Mouse (Mus musculus) hindbrain, embryonic 10.5 days (tissue): Measurements from ENCODE around the gene Mpdz. TPM values are rescaled to one million over a fixed set of nuclear protein-coding genes. Genes with fewer than 3 reads are reported as not detected.
A peak's percentile ranks its signal among the peaks of the same experiment; 100 is the strongest.

Experiments used
- DNase-seq: peaks from one replicate; pipeline ENCODE4 v3.0.0-alpha.2; 2017; ENCODE audit warnings: low spot score
- H3K27ac ChIP-seq: fragments of 300-500 bp; sonication (generic); 2 replicates; pipeline ENCODE4 v1.5.1; 2016; ENCODE audit warnings: mild to moderate bottlenecking, moderate library complexity
- H3K27me3 ChIP-seq: fragments of 300-500 bp; sonication (generic); 2 replicates; pipeline ENCODE4 v1.6.1; 2016; ENCODE audit warnings: mild to moderate bottlenecking; ENCODE audit not compliant: poor library complexity, insufficient read depth, severe bottlenecking
- H3K36me3 ChIP-seq: fragments of 300-500 bp; sonication (generic); 2 replicates; pipeline ENCODE4 v1.6.1; 2016; ENCODE audit warnings: mild to moderate bottlenecking, moderate library complexity
- H3K4me1 ChIP-seq: fragments of 300-500 bp; sonication (generic); replicated peaks from 2 replicates; pipeline ENCODE4 v1.6.1; 2016; ENCODE audit warnings: mild to moderate bottlenecking
- H3K4me3 ChIP-seq: fragments of 300-500 bp; sonication (generic); 2 replicates; pipeline ENCODE4 v1.5.1; 2016; ENCODE audit warnings: mild to moderate bottlenecking, moderate library complexity
- H3K9me3 ChIP-seq: fragments of 300-500 bp; sonication (generic); 2 replicates; pipeline ENCODE4 v1.6.1; 2016; ENCODE audit warnings: mild to moderate bottlenecking, moderate library complexity
- whole genome bisulfite sequencing: fragments of 180-500 bp; shearing (Covaris S2); methylation state at CpG from one replicate; pipeline ENCODE4 v1.1.7; 2016; 5-methylcytosine and 5-hydroxymethylcytosine counted together
- polyA plus RNA-seq: library from polyadenylated mRNA; unstranded; fragments of >200 nt; fragmentation: Nextera tagmentation; extraction: Ambion mirVana; gene quantifications from 2 replicates; pipeline ENCODE4 v1.2.1, GENCODE M21; 2016

The Mpdz gene
- polyA plus RNA-seq, 1 experiment from 2014 or later, result 35.1 TPM

GRCm38 (mm10) chr4:81307596-81308265, 134.9 kb downstream of the Mpdz start:
- H3K9me3 ChIP-seq, result no peaks in the 10 kb centered on the region
- no peak overlapping the region for H3K27ac ChIP-seq
- WGBS, result 92% methylated on average over 10 of the region's 10 CpGs
- H3K4me1 ChIP-seq, result no peaks in the 10 kb centered on the region
- peaks cover 69% of the 10 kb centered on the region for H3K36me3 ChIP-seq
- H3K27me3 ChIP-seq, result no peaks in the 10 kb centered on the region
- H3K4me3 ChIP-seq, result no peak overlapping the region
- no peak for DNase-seq

- no peak overlapping the region for H3K27ac ChIP-seq
- no peaks in the 10 kb centered on the region for H3K9me3 ChIP-seq
- H3K4me1 ChIP-seq, result no peaks in the 10 kb centered on the region
- H3K4me3 ChIP-seq, result no peak overlapping the region
- H3K27me3 ChIP-seq, result no peaks in the 10 kb centered on the region
- H3K36me3 ChIP-seq, result peaks cover 68% of the 10 kb centered on the region
- no peak for DNase-seq
- 92% methylated on average over 3 of the region's 3 CpGs for WGBS
These were observed 140.6 kb downstream of the Mpdz start for GRCm38 (mm10) chr4:81302056-81302455.

GRCm38 (mm10) chr4:81298384-81298783, 144.2 kb downstream of the Mpdz start:
- Histone ChIP-seq H3K36me3 (peaks cover 63% of the 10 kb centered on the region), H3K27me3 (no peaks in the 10 kb centered on the region), H3K9me3 (no peaks in the 10 kb centered on the region), H3K27ac (no peak overlapping the region), H3K4me3 (no peak overlapping the region), H3K4me1 (no peaks in the 10 kb centered on the region)
- 89% methylated on average over 4 of the region's 4 CpGs for WGBS
- no peak for DNase-seq

- Histone ChIP-seq H3K9me3 (no peaks in the 10 kb centered on the region), H3K27ac (no peak overlapping the region), H3K27me3 (no peaks in the 10 kb centered on the region), H3K4me1 (peaks cover 18% of the 10 kb centered on the region), H3K4me3 (no peak overlapping the region), H3K36me3 (peaks cover 72% of the 10 kb centered on the region)
- DNase-seq, result no peak
These were observed 149.3 kb downstream of the Mpdz start for GRCm38 (mm10) chr4:81293309-81293708.

- no peaks in the 10 kb centered on the region for H3K9me3 ChIP-seq
- H3K4me3 ChIP-seq, result no peak overlapping the region
- H3K4me1 ChIP-seq, result peaks cover 16% of the 10 kb centered on the region
- H3K36me3 ChIP-seq, result peaks cover 86% of the 10 kb centered on the region
- H3K27me3 ChIP-seq, result no peaks in the 10 kb centered on the region
- WGBS, result 93% methylated on average over 4 of the region's 4 CpGs
- H3K27ac ChIP-seq, result no peak overlapping the region
- no peak for DNase-seq
These were observed 157.1 kb downstream of the Mpdz start for GRCm38 (mm10) chr4:81285564-81285963.

- Histone ChIP-seq H3K4me1 (peaks cover 8% of the 10 kb centered on the region), H3K36me3 (peaks cover 80% of the 10 kb centered on the region), H3K4me3 (no peak overlapping the region), H3K27ac (no peak overlapping the region), H3K27me3 (no peaks in the 10 kb centered on the region), H3K9me3 (no peaks in the 10 kb centered on the region)
- no peak for DNase-seq
- WGBS, result 97% methylated on average over 3 of the region's 3 CpGs
These were observed 159.0 kb downstream of the Mpdz start for GRCm38 (mm10) chr4:81283611-81284010.

GRCm38 (mm10) chr4:81283081-81283480, 159.5 kb downstream of the Mpdz start:
- WGBS, result 93% methylated on average over 6 of the region's 6 CpGs
- no peak overlapping the region for H3K4me3 ChIP-seq
- DNase-seq, result no peak
- peaks cover 78% of the 10 kb centered on the region for H3K36me3 ChIP-seq
- no peaks in the 10 kb centered on the region for H3K9me3 ChIP-seq
- H3K27me3 ChIP-seq, result no peaks in the 10 kb centered on the region
- peaks cover 8% of the 10 kb centered on the region for H3K4me1 ChIP-seq
- no peak overlapping the region for H3K27ac ChIP-seq

GRCm38 (mm10) chr4:81280098-81280497, 162.5 kb downstream of the Mpdz start:
- peaks cover 14% of the 10 kb centered on the region for H3K4me1 ChIP-seq
- no peaks in the 10 kb centered on the region for H3K9me3 ChIP-seq
- no peak overlapping the region for H3K4me3 ChIP-seq
- H3K27ac ChIP-seq, result peak overlapping the region; percentile 71
- H3K36me3 ChIP-seq, result peaks cover 61% of the 10 kb centered on the region
- no peak for DNase-seq
- 32% methylated on average over 4 of the region's 4 CpGs for WGBS
- H3K27me3 ChIP-seq, result no peaks in the 10 kb centered on the region

- no peak overlapping the region for H3K4me3 ChIP-seq
- WGBS, result 54% methylated on average over 5 of the region's 5 CpGs
- H3K27me3 ChIP-seq, result no peaks in the 10 kb centered on the region
- H3K9me3 ChIP-seq, result peaks cover 3% of the 10 kb centered on the region; the same call in 1 of the 2 replicates
- peak overlapping the region; percentile 71 for H3K27ac ChIP-seq
- no peak for DNase-seq
- H3K4me1 ChIP-seq, result peaks cover 14% of the 10 kb centered on the region
- H3K36me3 ChIP-seq, result peaks cover 54% of the 10 kb centered on the region
These were observed 163.2 kb downstream of the Mpdz start for GRCm38 (mm10) chr4:81279451-81279850.

GRCm38 (mm10) chr4:81275957-81276715, 166.5 kb downstream of the Mpdz start:
- peaks cover 3% of the 10 kb centered on the region; the same call in 1 of the 2 replicates for H3K9me3 ChIP-seq
- no peaks in the 10 kb centered on the region for H3K27me3 ChIP-seq
- no peak overlapping the region for H3K4me3 ChIP-seq
- peaks cover 14% of the 10 kb centered on the region for H3K4me1 ChIP-seq
- WGBS, result 37% methylated on average over 6 of the region's 6 CpGs
- H3K36me3 ChIP-seq, result peaks cover 23% of the 10 kb centered on the region
- H3K27ac ChIP-seq, result 0 out of 2 replicates have a peak overlapping the region, but pooled peaks have one; percentile 23
- DNase-seq, result no peak

- H3K4me3 ChIP-seq, result no peak overlapping the region
- H3K4me1 ChIP-seq, result peaks cover 6% of the 10 kb centered on the region
- H3K27ac ChIP-seq, result no peak overlapping the region
- no peaks in the 10 kb centered on the region for H3K27me3 ChIP-seq
- 93% methylated on average over 2 of the region's 2 CpGs for WGBS
- peaks cover 3% of the 10 kb centered on the region; the same call in 1 of the 2 replicates for H3K9me3 ChIP-seq
- DNase-seq, result no peak
- peaks cover 8% of the 10 kb centered on the region for H3K36me3 ChIP-seq
These were observed 169.5 kb downstream of the Mpdz start for GRCm38 (mm10) chr4:81273067-81273466.

GRCm38 (mm10) chr4:81252859-81253780, 189.5 kb downstream of the Mpdz start:
- no peak for DNase-seq
- no peaks in the 10 kb centered on the region for H3K9me3 ChIP-seq
- 78% methylated on average over 6 of the region's 6 CpGs for WGBS

More at GRCm38 (mm10) chr4:81252859-81253780, 189.5 kb downstream of the Mpdz start:
- Histone ChIP-seq H3K4me3 (no peak overlapping the region), H3K27me3 (no peaks in the 10 kb centered on the region), H3K36me3 (no peaks in the 10 kb centered on the region), H3K4me1 (no peaks in the 10 kb centered on the region), H3K27ac (no peak overlapping the region)
